Mouse (Mus musculus): ENCODE measurements around the gene Wipf1.
"Not testable (repeated sequence)": the region's sequence is repeated elsewhere in the genome, so short reads cannot be mapped to it uniquely, and the experiment has no call there.

The Wipf1 gene

DNA sequence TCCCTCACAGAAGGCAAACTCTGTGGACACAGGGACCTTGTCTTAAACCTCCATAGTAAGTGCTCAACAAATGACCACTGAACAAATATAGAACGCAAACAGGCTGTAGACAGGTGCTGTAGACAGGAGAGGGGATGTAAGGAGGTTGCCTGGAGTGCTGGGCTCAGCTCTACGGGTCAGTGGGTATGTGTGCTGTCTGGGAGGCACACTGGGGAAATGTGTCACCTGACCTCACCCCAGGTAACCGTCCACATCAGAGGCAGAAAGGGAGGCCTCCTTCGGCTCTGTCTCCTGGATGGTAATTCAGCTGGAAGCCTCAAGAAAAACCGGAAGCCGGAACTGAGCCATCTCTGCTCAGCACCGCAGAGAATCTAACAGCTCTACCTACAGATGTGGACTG is 21.6 kb downstream of the Wipf1 start:
- DNase-seq (ENCODE audit: low spot score): no peak

DNA sequence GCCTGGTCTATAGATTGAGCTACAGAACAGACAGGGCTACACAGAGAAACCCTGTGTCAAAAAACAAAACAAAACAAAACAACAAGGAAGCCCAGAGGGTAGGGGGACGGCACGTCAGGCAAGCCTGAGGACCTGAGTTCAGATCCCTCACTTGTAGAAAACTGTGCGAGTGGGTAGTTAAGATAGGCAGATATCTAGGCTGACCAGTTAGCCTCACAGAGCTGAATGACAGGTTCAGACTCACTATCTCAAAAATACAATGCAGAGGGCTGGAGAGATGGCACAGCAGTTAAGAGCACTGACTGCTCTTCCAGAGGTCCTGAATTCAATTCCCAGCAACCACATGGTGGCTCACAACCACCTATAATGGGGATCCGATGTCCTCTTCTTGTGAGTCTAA is 23.2 kb downstream of the Wipf1 start:
- not testable (repeated sequence) for DNase-seq (ENCODE audit: low spot score)

DNA sequence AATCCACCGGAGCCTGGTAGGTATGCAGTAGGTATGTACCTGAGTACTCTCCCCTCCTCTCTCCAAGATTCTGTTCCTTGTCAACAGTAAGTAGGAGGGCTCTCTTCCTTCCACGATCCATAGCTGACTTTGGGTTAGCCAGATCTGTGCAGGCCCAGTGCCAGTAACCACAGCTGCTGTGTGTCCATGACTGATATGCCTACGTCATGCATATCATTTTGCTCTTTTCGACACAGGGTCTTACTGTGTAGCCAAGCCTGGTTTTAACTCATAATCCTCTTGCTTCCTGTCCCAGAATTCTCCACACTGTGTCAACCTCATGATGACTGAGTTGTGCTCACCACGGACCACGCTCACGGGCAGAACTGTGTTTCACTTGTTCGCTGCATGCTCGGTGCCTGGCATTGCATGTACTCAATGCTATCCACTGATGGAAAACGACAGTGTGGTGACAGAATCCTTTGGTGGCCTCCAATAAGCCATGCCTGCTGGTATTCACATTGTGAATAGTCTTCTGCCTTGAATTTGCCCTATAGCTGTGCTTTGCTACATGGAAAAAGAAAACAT is 26.6 kb downstream of the Wipf1 start:
- DNase-seq (ENCODE audit: low spot score): no peak

DNA sequence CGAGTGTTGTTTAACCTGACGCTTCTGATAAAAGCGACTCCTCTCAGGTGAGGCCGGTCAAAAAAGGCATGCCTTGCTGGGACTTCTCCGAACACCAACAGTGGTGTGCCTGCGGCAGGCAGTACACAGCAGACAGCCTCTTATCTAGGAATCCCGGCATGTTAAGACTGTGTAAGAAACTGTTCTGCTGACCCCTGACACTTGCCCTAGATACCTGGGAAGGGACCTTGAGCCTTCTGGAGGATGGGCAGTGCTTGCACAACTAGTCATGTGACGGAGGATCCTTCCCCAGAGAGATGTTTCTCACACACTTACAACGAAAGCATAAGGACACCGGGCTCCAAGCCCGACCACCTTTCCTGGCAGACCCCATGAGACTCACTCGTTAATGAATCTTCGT is 28.7 kb downstream of the Wipf1 start:
- no peak for DNase-seq (ENCODE audit: low spot score)

DNA sequence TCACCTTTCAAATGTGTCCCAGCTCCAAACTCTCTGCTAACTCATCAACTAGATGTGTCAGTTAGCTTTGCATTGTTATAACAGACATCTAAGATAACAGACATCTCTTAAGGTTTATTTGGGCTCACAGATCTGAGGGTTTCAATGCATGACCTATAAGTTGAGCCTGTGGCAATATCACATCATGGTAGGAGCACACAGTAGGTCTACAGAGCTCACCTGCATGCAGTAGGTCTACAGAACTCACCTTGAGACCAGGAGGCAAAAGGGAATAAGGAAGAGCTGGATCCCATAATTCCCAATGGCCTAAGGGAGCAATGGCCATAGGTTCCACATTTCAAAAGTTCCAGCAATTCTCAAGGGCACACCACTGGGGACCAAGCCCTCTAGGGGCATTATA is 31.2 kb downstream of the Wipf1 start:
- no peak for DNase-seq (ENCODE audit: low spot score)

DNA sequence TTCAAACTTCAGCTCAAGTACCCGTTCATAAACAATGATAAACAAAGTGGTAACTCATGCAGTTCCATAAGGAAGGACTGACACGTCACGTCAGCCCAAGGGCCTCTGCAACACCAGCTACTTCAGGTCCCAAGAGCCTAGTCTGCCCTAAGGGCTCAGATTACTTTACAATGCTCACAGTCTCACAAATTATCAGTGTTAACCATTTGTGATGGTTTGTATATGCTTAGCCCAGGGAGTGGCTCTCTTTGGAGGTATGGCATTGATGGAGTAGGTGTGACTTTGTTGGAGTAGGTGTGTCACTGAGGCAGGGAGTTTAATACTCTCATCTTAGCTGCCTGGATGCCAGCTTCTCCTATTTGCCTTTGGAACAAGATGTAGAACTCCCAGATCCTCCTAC is 32.0 kb downstream of the Wipf1 start:
- no peak for DNase-seq (ENCODE audit: low spot score)

DNA sequence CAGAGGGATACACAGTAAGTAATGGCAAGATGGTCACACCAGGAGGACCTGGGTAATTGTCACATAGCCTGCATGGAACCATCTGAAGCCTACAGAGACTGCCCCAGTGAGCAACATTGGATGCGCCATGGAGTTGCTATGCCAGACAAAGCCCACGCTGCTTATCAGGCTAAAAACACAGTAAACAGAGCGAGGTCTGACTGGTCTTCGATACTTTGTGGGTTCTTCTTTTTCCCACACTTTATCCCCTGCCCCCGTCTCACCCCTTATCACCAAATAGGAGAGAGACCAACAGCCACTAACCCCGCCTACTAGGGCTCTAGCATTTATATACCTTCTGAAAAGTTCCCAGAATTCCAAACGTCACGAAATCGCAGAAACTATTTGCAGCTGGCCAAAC is 32.6 kb downstream of the Wipf1 start:
- no peak for DNase-seq (ENCODE audit: low spot score)

DNA sequence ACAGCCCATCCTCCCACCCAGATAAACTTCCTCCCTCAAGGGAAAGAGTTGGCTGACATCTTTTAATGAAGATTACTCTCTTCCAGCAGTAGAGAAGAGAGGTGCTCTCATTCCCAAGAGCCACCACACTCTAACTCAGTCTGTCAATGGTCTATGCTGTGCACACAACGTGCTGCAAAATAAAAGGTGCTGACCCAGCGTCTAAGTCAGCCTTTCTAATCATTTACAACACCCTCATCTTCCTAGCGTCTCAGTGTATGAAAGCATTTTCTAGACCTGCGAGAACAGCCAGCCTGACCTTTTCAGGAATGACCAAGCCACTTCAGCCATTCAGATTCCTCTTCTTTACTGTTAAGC is 33.2 kb downstream of the Wipf1 start:
- DNase-seq (ENCODE audit: low spot score): no peak

DNA sequence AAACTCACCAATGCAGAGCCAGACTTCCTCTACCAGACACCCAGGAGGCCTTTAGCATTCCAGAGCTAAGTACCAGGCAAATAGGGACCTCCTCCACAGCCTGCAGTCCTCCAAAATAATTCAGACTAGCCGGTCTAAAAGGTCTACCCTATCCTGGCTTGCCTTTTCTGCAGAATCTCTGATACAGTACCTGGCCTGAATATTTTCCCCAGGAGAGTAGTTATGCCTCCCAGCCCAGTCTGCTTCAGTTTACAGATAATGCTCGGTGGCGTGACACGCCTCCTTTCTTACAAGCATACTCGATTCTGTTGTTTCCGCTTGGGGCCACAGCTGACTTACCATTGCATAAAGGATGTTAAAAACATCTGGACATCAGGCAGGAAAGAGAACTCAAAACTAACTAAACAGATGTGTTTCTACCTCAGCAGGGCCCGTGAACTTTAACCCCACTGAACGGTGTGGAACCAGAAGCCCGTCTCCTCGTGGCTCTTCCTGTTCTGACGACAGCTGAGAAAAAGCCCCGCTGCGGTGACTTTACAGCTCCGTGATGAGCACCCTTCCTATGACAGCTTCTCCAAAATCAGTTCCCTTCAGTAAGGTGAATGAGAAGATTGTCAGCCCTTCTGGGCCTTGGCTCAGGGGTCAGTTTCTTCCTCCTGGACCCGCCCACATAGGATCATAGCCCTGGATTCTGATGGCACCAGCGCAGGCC is 33.8 kb downstream of the Wipf1 start:
- no peak for DNase-seq (ENCODE audit: low spot score)

DNA sequence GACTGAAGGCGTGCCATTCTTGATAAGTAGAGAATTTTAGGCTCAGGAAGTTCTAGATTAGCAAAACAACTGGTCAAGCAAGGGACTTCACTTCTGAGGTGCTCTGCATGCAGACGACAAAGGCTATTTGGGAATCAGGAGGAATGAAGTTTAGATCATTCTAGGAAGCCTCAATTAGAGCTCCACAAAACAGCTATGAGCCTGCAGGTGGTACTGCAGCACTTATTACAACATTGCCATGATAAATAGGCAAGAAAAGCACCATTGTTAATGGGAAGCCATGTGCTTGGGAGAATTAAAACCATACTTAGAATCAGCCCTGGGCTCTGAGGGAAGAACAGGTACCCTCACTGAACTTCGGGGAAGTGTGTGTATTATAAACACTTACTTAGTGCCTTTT is 36.0 kb downstream of the Wipf1 start:
- no peak for DNase-seq (ENCODE audit: low spot score)

DNA sequence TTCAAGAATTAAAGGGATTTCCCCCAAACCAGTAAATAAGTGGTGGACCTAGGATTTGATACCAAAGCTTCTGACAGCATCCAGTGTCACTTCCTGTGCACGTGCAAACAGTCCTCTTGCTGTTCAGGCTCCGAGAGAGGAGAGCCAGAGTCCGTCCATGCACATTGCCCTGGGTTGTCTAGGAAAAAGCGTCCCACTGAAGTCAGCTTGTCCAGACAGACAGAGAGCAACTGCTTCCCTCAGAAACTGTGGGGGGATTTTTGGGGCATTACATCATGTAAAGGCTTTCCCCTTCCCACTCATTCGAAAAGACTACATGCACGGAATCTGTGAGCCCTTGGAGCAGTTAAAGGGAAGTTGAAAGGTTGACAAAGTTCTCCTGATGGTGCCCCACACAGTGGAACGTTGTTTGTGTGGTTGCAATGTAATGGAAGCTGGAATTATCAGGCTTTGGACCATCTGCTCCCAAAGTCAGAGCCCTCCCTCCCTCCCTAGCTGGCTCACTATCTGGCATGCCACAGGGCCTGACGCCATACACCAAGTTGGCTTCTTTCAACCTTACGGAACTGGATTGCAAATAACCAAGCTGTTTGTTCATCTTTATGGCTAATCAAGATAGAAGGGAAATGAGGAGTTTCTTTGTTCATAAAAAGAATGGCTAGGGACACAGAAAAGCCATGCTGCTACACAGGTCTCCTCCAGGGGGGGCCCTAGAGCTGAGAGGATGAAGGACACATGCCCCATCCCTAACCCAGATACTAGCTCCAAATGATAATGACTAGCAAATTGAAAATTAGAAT is 37.9 kb downstream of the Wipf1 start:
- DNase-seq (ENCODE audit: low spot score): peak; percentile 54

DNA sequence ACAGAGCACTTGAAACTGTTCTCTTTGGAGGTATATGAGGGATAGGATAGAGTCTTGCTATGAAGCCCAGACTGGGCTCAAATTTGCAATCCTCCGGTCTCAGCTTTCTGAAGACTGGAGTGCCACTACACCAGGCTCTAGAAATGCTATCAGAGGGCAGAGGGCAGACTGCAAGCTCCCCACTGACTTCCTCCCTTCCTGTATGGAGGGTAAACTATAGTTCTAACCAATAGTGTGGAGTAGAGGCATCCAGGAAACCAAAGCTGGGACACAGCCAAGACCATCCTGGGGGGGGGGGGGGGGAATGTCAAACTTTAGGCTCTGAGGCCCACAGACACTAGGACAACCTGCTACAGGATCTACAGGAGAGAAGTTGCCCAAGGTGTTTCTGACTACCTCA is 39.1 kb downstream of the Wipf1 start:
- no peak for DNase-seq (ENCODE audit: low spot score)

DNA sequence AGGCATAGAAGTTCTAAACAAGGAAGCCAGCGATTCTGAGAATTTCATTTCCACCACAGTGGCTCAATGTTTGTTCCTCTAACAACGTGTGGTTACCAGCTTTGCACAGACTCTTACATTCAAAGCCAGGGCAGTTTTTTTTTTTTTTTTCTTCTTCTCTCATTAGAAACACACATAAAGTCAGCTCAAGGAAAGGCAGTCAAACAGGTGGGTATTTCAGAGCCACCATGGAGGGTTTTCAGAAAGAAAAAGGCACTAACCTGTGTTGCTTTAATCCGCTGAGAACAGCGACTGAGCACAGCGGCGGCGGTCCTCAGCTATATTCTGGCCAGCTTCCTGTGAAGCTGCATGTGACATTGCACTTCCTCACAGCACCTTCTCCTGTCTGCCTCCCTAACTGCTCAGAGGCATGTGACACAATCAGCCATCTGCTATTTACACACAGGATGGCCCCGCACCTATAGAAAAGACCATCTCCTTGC is 43.4 kb downstream of the Wipf1 start:
- no peak for DNase-seq (ENCODE audit: low spot score)

DNA sequence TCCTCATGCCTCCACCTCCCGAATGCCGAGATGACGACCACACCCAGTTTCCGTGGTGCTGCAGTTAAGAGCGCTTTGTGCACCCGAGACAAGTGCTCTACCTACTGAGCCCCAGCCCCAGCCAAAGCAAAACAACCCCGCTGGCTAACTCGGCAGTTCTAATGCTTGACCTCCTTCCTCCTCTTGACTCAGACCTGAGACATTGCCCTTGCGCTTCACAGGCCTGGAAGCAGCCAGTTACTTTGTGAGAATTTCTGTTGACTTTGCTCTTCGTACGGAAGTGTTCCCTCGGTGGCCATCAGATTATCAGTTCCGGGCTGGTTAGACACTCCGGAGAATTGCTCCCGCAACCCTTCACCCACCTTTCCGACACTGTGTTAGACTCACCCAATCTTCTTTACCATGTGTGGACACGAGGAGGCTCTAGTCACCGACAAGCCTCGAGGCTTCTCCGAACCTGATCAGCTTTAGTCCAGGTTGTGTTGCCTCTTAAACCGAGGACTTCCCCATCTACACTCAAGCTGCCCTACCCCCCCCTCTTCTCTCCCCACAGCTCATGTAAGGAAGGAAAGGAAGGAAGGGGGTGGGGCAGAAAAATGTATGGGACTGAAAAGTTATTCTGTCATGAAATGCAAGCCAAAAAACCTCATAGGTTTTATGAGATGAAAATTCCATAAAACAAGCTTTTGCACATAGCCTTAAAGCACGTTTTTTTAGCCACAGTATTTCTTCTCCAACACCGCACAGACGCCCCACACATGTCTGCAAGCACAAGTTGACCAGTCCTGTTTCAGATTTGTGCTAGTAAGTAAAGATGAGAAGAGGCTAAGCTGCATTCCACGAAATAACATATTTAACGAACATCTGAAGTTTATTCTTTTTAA is 44.1 kb downstream of the Wipf1 start:
- DNase-seq (ENCODE audit: low spot score): no peak

DNA sequence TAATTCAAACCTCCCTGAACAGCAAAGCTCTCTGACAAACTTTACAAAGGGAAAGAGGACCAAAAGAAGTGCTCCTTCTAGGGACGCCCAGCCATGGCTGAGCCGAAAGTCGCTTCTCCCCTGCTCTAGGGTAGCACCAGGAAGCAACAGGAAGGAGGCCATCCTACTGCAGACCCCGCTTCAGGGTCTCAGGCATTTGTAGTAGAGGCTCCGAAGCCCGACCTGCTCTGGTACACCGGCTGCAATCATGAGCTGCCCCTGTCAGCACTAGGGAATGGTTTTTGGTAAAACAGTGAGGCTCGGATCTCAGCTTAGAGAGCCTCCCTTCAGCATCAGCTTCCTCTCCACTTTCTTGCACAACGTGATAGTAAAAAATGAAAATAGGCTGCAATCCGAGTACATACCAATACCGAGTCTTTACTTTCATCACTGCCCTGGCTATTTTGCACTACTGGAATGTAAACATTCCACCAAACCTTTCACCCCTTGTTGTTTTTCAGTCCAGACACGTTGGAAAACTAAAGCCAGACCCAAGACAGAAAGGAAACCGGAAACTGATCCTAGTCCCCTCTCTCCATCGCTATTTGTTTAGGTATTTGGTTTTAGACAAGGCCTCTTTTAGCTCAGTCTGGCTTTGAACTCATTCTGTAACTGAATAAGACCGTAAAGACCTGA is 44.8 kb downstream of the Wipf1 start:
- no peak for DNase-seq (ENCODE audit: low spot score)

DNA sequence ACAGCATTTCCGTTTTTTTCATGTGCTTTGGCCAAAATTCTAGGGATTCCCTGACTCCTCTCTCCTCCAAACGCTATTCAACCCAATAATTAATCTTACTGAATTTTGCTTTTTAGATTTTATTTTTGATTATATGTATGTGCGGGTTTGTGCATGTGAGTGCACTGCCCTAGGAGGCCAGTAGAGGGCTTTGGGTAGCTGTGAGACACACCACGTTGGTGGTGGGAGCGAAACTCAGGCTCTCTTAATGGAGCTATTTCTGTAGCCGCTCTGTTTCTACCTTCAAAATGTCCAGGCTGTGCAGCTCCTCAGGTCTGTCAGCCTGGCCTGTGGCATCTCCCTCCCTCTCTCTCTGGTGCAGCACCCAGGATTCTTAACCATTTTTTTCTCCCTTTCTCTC is 50.7 kb downstream of the Wipf1 start:
- DNase-seq (ENCODE audit: low spot score): no peak

DNA sequence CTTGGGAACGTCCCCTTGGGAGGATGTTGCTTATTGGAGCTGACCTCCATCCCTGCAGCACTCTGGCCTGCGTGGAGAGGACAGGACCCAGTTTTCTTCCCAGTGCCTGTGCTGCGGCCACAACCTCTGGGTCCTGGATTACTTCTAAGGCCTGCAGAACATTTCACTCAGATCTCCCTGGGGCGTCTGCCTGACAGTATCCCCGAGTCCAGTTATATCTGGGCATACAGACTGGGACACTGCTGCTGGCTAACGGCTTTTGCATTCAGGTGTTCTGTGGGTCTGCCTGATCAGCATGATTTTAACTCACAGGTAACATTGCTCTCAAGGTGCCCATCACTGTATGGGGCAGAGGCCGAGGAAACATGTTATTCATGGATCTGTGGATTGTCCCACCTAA is 52.0 kb downstream of the Wipf1 start:
- no peak for DNase-seq (ENCODE audit: low spot score)

DNA sequence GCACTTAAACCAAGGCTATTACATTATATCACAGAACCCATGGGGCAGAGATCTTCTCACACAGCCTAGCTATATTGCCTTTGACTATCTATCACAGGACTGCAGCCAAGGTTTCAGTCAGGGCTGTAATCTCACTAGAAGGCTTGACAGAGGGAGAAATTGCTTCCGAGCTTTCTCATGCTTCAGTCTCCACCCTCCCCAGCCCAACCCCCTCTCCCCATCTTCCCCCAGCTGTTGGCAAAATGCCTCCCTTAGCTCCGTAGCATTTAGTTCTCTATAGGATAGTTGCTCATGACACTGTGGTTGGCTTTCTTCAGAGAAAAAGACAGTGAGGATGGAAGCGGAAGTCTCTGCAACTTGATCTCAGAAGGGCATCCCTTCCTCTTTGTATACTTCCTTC is 54.0 kb downstream of the Wipf1 start:
- no peak for DNase-seq (ENCODE audit: low spot score)

DNA sequence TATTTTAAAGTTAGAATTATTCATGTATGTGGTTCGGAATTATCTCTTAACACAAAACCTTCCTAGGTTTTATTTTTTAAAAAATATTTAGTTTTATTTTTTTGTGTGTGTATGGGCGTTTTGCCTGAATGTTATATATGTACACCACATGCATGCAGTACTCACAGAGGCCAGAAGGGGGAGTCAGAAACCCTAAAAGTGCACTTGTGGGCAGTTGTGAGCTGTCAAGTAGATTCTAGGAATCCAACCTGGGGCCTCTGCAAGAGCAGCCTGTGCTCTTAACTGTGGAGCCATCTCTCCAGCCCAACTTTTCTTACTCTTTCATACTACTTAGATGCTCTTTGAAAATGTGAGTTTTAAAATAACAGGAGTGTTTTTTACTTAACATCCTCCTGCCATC is 57.4 kb downstream of the Wipf1 start:
- no peak for DNase-seq (ENCODE audit: low spot score)

DNA sequence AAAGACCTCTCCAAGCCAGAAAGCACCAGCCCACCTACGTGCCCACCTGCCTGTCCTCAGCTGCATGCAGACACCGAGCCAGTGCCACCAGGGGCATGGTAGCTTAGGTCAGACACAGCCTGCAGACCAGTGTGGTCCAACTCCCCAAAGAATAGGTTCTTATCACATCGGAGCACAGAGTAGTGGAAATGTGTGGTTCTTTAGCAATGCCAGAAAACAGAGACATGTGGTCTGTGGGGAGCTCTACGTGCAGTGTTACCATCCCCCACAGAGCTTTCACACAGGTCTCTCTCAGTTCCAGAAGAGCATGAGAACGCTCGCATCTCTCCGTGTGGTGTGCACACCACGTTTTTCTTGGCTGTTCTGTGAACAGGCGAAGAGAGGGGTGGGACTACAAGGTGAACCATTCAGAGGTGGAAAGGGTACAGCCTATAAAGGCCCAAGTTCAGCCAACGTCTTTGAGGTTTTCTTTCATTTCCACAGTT is 59.3 kb downstream of the Wipf1 start:
- DNase-seq (ENCODE audit: low spot score): no peak

DNA sequence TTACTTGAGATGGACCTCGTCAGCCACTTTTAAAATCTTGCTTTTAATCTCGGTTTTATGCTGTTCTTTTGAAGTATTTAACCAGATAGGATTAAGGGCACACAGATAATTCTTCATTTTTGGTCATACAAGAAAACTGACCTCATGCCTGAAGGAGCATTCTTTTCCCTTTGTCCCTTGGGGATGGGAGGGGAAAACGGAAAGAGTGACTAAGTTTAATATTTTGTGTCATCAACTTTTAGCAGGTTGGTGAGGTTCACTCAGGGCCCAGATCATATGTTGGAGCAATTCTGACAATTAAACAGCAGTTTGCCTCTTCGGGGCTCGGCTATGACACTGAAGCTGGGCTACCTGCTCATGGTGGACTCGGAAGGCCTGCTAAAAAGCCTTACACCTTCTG is 60.0 kb downstream of the Wipf1 start:
- peak; percentile 23 for DNase-seq (ENCODE audit: low spot score)

DNA sequence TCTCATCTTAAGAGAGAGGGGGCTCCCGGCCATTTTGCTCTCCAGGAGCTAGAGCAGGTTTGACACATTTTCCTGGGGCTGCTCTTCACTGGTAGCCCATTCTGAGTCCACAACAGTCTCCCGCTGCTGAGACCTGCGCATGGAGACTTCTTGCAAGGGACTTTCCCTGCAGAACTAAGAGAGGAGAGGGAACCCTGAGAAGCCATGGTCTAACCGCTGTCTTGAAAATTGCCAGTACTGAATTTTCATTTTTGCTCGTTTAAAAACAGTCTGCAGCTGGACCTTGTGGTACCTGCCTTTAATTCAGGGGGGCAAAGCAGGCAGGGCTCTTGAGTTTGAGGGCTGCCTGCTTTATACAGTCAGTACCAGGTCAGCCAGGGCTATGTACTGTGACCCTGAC is 60.5 kb downstream of the Wipf1 start:
- DNase-seq (ENCODE audit: low spot score): no peak

Data from adipocyte (in vitro differentiated cells).